Mouse (Mus musculus) CD4-positive, CD25-positive, alpha-beta regulatory T cell, adult 4 months (primary cell): ENCODE data around the gene Shf. TPM values are rescaled to one million over a fixed set of nuclear protein-coding genes. Genes with fewer than 3 reads are reported as not detected.
A peak's percentile ranks its signal among the peaks of the same experiment; 100 is the strongest.

Experiments used
- ATAC-seq: one replicate; pipeline ENCODE4 v1.8.0; 2017
- polyA plus RNA-seq, 2 experiments: library from polyadenylated mRNA; unstranded; fragments of 100-300 nt; shearing (Covaris generic); gene quantifications; one replicate each; pipeline ENCODE4 v1.2.1; 2017

Gene Shf
- polyA plus RNA-seq, 2 experiments from 2014 or later = 0.42 TPM; not detected in 1

DNA sequence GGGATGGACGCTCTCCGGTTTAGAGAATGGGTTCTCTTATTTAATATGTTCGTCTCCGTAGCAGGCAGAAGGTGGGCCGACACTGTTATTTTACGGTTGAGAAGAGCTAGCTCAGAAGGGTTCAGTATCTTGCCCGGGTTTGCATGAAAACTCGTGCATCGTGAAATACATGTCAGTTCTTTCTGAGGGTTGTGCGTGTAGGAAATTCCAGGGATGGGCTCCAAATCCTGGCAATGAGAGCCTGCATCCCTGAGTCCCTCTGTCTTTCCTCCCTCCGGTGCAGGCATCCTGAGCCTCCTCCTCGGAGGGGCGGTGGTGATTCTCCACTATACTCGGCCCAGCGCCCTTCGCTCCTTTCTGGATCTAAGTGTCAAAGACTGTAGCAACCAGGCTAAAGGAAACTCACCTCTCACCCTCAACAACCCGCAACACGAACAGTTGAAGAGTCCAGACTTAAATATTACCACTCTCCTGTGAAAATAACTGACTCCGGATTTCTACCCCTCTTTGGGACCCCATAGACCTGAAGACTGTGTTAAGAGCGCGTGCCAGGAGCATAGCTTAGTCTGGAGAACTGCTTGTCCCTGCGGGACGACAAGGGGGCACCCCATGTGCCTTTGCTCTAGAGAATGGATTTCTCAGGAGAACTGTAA lies 66.9 kb downstream of the Shf start:
- no peak for ATAC-seq

DNA sequence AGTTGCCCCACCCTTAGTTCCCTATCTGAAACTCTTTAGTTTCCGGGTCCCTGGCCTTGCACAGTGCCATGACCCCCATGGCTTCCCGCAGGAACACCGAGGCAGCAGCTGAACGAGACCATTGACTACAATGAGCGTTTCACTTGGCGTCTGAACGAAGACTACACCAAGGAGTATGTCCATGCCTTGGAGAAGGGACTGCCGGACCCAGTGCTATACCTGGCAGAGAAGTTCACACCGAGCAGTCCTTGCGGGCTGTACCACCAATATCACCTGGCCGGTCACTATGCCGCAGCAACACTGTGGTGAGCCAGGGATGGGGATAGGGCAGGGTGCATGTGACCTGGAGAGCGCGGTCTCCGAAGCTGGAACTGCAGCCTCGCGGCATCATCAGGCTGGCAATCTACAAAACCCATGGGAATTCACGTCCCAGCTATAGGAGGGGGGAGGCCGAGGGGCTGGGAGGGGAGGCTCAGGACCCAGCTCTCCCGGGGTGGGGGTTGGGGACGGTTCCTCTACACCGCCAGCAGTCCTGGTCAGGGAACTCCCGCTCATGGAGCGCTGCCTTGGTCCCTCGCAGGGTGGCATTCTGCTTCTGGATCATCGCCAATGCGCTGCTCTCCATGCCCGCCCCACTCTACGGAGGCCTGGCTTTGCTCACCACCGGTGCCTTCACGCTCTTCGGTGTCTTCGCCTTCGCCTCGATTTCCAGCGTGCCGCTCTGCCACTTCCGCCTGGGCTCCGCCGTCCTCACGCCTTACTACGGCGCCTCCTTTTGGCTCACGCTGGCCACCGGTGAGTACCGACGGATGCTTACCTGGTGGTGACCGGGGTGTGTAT lies 67.7 kb downstream of the Shf start:
- peak; percentile 48 for ATAC-seq

DNA sequence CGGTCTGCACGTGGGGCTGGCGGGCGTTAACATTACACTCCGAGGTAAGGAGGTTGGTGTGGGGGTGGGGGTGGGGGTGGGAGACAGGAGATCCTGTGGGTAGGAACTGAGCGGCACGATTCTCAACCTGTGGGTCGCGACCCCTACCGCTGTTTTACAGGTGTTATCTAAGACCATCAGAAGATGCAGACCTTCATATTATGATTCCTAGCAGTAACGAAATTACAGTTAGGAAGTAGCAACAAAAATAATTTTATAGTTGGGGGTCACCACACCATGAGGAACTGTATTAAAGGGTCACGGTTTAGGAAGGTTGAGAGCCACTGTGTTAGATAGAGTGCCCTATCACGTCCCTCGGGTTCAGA lies 68.3 kb downstream of the Shf start:
- no peak for ATAC-seq

DNA sequence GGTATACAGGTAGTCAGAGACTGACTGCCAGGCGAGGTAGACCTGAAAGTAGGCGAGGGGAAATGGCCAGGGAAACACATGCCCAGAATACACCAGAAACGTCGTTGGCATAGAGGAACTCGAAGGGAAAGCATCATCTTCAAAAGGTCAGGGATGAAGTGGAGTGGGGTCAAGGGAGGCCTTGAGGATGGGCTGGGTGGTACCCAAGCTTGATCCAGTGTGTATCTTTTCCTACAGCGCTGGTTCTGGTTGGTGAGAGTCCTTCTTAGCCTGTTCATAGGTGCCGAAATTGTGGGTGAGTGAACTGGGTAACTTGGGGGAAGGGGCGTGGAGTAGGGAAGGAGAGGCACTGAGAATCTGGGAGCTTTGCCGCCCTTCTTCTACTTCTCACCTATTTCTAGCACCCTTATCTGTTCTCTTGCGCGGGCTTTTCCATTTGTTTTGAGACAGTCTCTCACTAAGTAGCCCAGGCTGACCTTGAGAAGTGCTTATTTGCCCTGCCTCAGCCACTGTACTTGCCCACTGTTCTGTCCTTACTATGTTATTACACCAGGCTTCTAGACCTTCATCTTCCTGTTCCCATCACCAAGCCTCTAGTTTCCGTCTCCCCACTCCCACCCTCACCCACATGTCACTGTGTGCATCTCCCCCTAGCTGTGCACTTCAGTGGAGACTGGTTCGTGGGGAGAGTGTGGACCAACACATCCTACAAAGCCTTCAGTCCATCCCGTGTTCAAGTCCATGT lies 68.9 kb downstream of the Shf start:
- ATAC-seq = no peak

Other genes starting within 250 kb of the Shf start
- 1,000 to 10,000 TPM; 7,747 to 9,345 TPM for gene B2m, start 221.5 kb downstream of the Shf start, polyA plus RNA-seq
- gene Trim69, start 208.5 kb downstream of the Shf start, polyA plus RNA-seq = under 1 TPM in 1 of 2 experiments, not detected in 1; 0.35 TPM
- 1 to 10 TPM; 1.2 to 1.5 TPM for gene Patl2, start 183.0 kb downstream of the Shf start, polyA plus RNA-seq
- gene Terb2, start 182.9 kb downstream of the Shf start, polyA plus RNA-seq = not detected
- gene Sord, start 134.4 kb downstream of the Shf start, polyA plus RNA-seq = 1 to 10 TPM; 4.1 to 4.4 TPM
- not detected for gene Duox2, start 70.7 kb downstream of the Shf start, polyA plus RNA-seq
- not detected for gene Duoxa2, start 70.3 kb downstream of the Shf start, polyA plus RNA-seq
- gene Duoxa1, start 55.4 kb downstream of the Shf start, polyA plus RNA-seq = not detected
- not detected for gene Duox1, start 53.5 kb downstream of the Shf start, polyA plus RNA-seq
- 100 to 1,000 TPM; 153 to 175 TPM for gene Slc28a2, start 57.3 kb upstream of the Shf start, polyA plus RNA-seq
- 10 to 100 TPM; 42.9 to 70.0 TPM for gene Gm14085, start 115.8 kb upstream of the Shf start, polyA plus RNA-seq
- 1 to 10 TPM in 1 of 2 experiments, under 1 TPM in 1; 0.62 to 1.3 TPM for gene Gatm, start 242.1 kb upstream of the Shf start, polyA plus RNA-seq